Mouse (Mus musculus) right cerebral cortex, postnatal 10 days (tissue): ENCODE measurements around the gene Olfr763.
"Not testable (repeated sequence)": the region's sequence is repeated elsewhere in the genome, so short reads cannot be mapped to it uniquely, and the experiment has no call there.

Experiments used
- DNase-seq, 2 experiments: peaks; one replicate each; pipeline ENCODE4 v3.0.0; 2021; ENCODE audit warnings: low spot score in 2 of 2

Olfr763 gene

DNA sequence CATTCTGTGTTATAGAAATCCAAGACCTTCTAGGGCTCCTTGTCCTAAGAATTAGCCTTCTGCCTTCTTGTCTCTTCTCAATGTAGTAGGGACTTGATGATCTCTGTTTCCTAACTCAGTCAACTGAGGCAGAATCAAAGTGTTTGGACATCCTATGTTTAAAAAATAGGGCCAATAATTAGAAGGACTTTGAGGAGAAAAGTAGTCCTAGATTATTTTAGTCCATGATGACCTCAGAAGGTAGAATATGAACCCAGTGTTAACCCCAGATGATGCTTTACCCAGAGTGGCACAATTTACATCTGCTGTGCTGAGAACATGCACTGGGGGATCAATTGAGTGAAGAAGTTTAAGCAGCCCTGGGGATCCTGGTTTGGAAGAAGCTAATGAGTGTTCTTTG, 39.3 kb downstream of the Olfr763 start, which contains the start of gene Olfr765:
Olfr765 (minus strand) TSS at position 101 of the 400 bp plus-strand sequence.
- not testable (repeated sequence) for DNase-seq
